Mouse (Mus musculus) cerebral cortex, adult 2 months (tissue): ENCODE data around the gene Fam76b.

Experiments
- WGBS: fragments of 180-500 bp; shearing (Covaris S2); methylation state at CpG from one replicate; pipeline ENCODE4 v1.1.7; 2018; 5-methylcytosine and 5-hydroxymethylcytosine counted together

Gene Fam76b

DNA sequence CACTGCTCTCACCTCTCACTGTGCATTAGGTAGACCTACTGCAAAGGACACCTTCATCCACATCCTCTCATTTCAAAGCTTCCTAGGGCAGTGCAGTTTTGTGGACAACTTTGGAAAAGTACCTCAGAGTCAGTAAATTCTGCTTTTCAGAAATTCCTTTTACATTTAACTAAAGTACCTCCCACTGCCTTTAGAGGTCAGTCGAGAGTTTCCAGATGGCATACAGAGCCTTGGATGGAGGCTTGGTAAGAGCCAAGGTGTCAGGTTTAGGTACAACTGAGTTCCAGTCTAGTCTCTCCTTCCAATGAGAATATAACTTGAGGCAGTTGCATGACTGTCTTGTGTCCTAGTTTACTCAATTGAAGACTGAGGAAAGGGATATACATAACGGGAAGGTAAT lies 46.8 kb downstream of the Fam76b start:
- 52% methylated on average over 2 of the region's 2 CpGs for WGBS

DNA sequence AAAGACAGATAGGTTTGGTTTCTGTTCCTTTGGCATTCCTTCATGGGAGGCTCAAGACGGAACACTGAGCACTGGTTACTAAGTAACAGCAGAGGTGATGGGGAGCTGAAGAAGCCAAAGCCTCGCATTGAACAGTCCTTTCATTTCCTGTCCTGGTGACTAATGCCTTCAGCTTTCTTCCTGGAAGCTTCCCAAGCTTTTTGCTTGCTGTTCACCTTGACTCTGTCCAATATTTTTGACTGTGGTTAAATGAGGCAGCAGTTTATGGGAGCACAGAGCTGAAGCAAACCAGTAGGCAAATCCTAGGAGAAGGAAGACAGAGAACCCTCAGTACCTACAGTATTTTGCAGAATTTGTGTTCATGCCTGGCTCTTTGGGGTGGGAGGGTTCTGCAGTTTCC lies 47.8 kb downstream of the Fam76b start:
- 40% methylated on average over 2 of the region's 2 CpGs for WGBS

DNA sequence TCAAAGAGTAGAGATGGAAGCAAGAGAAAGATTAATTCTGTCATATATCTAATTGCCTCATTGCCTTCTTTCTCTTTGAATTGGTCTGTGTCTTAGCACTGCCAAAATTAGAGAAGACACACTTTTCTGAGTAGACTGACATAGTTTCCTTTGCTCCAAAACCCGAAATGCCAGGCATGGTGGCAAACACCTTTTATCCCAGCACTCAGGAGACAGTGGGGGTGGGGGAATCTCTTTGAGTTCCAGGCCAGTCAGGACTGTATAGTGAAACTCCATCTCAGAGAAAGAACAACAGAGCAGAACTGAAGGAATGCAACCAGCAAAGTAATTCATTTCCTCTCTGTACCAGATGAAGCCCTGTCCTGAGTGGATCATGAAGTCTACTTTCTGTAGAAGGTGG lies 53.2 kb downstream of the Fam76b start:
- WGBS: 68% methylated on average over 1 of the region's 1 CpGs

DNA sequence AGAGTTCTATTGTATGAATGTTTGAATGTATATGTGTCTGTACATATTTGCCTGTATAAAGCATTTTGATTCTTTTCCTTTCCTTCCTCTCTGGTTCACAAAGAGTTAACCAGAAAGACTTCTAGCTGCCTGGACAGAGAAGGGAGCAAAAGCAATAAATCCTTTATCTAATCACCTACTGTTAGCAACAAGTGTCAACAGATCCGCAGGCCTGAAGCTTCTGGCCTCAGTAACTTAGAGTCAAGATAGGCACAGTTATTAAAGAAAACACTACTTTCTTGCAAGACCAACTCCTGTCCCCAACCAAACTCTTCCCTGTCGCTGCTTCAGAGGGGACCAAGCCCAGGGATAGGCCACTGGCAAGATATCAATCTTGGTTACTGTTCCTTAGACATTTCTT lies 55.0 kb downstream of the Fam76b start:
- 64% methylated on average over 2 of the region's 2 CpGs for WGBS

DNA sequence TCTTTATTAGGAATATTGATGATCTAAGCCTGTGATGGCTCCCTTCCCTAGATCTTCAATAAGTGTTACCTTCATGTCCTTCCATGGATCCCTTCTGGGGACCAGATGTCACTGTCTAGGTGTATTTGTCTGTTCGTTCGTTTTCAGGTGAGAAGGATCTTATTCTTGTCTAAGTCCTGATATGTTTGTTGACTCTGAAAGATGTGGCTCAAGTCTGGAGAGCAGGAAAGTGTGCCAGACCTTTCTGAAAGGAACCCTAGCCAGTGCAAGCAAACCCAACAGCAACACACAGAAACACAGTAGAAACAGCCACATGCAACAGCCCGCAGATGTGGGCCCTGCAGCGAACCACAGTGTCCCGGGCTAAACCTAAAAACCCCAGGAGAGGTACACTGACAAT lies 61.5 kb downstream of the Fam76b start:
- WGBS: 78% methylated on average over 5 of the region's 5 CpGs

DNA sequence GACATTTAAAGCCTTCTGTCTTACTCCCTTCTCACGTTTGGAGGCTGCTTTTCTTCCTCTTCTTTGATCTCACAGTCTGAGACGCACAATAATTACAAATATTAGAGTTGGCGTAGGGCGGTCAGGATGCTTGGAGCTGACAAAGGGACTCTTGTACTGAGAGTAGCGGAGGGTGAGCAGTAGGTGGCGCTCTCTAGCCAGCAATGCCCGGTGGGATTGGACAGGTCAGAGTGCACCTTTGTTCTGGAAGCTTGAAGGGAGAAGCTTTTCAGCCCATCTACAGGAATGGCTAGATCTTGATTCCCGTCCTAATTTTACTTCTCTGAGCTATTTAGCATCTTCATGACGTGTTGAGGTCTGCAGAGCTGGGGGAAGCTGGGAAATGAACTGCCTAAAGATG lies 62.1 kb downstream of the Fam76b start:
- 7% methylated on average over 9 of the region's 9 CpGs for WGBS

DNA sequence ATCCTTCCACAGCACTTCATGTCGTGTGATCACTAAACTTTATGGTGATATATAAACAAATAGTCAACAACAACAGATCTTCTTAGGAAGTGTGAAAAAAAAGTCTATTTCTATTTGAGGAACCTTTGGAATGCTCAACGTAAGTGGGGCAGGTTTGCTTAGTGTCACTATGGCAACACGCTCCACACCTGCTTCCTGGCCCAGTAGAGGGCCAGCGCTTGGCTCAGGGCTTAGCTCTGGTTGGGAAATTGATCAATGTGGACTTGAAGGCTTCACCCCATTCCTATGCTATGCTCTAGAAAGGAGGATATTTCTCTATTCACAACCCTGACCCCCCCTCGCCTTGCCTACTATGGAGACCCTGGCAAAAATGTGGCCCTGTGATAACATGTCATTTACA lies 62.7 kb downstream of the Fam76b start:
- WGBS: 58% methylated on average over 5 of the region's 5 CpGs

DNA sequence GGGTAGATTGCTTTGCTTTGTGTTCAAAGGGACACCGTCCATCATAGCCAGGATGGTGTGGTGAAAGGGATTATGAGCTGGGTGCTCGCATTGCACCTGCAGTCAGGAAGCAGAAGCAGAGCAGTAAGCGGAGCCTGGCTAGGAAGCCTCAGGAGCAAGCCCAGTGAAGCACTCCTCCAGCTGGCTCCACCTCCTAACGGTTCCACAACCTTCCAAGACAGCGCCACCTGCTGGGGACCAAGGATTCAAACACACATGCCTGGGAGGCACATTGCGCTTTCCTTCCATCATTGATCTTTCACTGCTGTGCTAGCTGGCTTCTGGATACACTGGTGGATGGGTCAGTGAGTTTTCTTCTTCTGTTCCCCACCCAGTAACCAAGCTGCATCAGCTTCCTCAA lies 64.4 kb downstream of the Fam76b start:
- over 99% methylated on average over 6 of the region's 6 CpGs for WGBS

DNA sequence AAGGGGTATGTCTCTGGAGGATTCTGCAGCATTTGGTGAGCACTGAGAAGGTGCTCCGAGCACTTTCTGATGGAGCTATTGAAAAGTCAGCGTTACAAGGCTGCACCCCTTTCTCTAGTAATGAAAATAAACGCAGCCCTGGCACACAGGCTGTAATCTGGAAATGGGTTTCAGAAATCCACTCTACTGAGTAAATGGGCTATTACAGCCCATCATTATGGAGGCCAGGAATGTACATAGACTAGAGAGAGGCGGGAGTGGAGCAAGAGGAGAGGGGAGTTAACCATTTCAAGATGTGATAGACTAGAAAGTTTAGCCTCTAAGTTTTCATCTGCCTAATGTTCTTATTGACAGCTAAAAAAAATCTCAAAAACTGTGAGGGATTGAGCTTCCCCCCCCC lies 65.5 kb downstream of the Fam76b start:
- WGBS: 78% methylated on average over 4 of the region's 4 CpGs

DNA sequence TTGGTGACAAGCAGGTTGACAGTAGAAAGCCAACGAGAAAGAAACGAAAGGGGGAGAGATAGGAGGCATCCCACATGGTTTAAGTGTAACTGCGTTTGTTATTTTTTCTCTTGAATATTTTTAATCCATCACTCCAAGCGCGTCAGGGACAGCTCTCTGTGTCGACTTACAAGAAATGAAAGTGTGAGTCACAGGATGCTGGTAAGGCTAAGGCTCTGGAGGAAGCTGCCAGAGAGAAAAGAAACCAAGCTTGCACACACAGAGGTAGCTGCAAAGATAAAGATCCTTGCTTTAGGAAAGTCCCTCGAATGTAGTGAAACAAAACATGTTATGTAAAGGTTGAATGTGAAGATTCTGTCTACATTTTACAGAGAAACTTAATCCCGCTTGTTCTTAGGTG lies 67.0 kb downstream of the Fam76b start:
- 30% methylated on average over 8 of the region's 8 CpGs for WGBS

DNA sequence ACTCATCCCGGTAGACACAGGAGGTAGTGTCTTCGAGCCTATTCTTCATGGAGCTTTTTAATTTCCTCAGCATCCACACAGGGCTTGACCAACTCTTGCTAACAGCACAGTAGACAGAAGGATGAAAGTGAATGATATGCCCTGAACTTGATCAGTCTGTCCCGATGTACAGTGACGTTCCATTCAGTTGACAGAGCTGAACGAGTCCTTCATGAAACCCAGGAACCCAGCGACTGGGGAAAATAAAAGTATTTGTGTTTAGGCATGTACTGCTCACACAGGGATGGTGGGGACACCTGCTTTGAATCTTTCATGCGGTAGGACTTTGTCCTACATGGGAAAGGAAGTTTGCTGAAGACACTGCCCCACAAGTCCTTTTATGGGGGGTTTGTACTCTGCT lies 67.4 kb downstream of the Fam76b start:
- WGBS: 84% methylated on average over 7 of the region's 7 CpGs

DNA sequence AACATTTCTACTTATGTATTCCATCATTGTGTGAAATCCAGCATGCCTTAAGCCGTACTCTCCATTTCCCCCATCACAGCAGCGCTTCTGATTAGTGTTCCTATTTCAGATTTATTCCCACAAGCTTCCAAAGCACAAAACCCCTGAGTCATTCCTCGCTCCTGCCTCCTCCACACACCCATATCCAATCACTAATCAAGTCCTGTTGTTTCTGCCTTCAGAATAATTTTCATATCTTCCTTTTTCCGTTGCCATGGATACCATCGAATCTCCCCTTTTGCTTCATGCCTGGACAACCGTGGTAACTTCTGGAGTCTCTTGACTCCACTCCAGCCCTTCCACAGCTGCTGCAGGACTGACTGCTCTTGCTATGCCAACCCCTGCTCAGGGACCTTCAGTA lies 68.5 kb downstream of the Fam76b start:
- 47% methylated on average over 6 of the region's 6 CpGs for WGBS

DNA sequence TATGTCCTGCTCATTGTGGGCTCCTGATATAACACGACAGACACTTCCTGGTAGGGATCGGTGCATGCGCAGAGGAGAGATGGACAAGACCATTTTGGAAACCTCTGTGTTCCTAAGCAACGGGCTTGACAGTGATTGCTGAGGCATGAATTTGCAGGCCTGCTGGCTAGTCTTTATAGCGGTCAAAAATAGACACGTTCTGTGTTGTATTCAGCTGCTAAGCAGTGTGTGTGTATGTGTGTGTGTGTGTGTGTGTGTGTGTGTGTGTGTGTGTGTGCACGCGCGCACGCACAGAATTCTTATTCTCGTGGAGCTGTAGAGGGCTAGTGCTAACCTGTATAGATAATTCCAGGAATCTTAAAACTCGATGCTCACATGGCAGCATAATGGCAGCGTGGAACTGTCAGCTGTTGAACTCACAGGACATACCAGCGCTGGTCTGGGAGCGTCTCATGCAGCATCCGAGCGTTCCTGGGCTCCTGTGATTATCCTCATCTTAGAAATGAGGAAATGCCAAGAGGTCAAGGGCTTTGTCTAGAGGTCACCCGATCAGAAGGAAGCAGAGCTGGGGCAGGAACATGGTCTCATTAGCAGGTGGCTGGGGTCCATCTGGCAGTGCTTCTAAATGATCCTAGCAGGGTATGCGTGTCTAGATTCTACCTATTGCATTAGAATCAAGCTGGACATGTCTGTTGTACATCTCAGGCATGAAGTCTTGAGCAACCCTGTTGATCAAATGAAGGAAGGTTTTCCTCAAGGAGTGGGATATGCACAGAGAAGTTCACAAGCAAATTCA lies 71.2 kb downstream of the Fam76b start:
- WGBS: 46% methylated on average over 19 of the region's 19 CpGs

DNA sequence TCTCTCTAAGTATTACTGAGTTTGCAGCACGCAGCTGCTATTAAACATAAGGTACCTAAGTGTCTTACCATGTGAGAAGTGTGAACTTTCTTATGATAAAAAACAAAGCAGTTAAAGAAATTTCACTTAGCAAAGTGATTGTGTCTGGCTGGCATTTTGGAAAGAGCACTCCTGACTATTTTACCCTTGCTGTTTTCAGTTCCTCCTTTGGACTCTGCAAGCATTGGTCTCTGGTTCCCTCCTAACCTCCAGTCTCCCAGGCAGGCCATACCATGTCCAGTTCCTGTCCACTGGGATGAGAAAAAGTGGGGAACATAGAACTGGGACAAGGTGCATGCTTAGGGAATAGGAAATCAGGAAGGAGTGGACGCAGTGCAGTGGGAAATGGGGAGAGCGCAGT lies 74.5 kb downstream of the Fam76b start:
- WGBS: 95% methylated on average over 3 of the region's 3 CpGs

DNA sequence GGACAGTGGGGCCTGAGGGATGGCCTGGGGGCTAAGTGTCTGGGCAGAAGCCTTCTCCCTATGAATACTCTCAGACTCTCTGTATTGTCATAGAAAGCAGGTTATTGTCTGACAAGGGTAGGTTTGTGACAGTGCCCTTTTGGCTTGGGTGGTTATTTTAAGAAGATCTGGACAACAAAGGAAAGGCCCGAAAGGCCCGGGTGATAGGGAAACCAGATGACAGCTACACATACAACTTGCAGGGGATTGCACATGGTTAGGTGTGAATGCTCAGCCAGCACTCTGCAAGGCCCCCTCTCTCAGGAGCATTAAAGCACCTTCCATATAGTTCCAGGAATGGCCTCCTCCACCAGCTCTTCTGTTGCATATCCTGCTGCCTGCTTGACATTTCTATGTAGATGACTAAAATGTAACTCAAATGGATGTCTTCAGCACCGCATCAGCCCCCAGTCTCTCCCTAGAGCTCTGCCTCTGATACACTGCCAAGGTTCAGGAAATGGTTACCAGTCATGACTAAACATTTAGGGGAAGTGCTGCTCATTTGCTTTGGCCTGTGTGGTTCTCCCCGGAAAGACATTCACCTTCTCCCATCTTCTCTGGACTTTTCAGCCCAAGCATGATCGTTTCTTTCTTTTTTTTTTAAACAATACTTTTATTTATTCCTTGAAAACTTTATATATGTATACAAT lies 76.7 kb downstream of the Fam76b start:
- WGBS: 80% methylated on average over 5 of the region's 5 CpGs
